In the genomic region with DNA sequence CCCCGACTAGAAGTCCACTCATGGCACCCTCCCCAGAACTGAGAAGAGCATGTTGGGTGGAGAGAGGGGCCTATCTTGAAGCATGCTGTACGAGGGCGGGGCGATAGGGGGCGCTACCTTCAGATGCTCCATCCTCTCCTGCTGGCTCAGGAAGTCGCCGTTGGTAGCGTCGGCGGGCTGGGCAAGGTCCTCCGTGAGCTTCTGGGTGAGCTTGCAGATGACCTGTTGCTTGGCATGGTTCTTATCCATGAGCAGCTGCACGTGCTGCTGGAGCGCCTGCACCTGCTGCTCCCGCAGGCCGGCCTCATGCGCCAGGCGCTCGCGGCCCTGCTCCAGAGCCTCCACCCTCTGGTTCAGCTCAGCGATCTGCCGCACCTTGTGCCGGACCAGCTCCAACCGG, we compare ENCODE assay signal across 9 mouse cellular contexts. TPM values are rescaled to one million over a fixed set of nuclear protein-coding genes. Genes with fewer than 3 reads are reported as not detected.
DNase-seq lines count a peak whose midpoint lies in the region; ATAC-seq and TF ChIP-seq lines count a peak whose summit lies in the region.
"Had no signal": no experiment of that assay in that cellular context is flagged by ENCODE, and none has a peak within 500 bp of the region (broad histone marks: within the 10 kb centered on the region; RNA-seq: fewer than 3 reads in every experiment).

No protein-coding gene starts in this region.

- H3K4me2 ChIP-seq in hindbrain, embryonic 12.5 days (replicated peaks): peak overlapping the region; percentile 26; the same call in 1 of the 2 replicates

- H3K27ac ChIP-seq in hindbrain, embryonic 12.5 days: no peak overlapping the region

- H3K4me3 ChIP-seq in lung, adult 2 months (replicated peaks; ENCODE audit: extremely low read depth, low read depth, low read length): no peak overlapping the region
- H3K4me3 ChIP-seq in hindbrain, embryonic 12.5 days: no peak overlapping the region
- H3K4me3 ChIP-seq: myocyte had no signal

- WGBS in lung, adult 2 months: 33% methylated on average over 23 of the region's 23 CpGs
- WGBS in hindbrain, embryonic 12.5 days: 9% methylated on average over 23 of the region's 23 CpGs

- H3K27me3 ChIP-seq in hindbrain, embryonic 12.5 days: peaks cover 20% of the 10 kb centered on the region; the same call in 1 of the 2 replicates

- no peaks in the 10 kb centered on the region for H3K4me1 ChIP-seq in lung, adult 2 months (ENCODE audit: control insufficient read depth, insufficient read depth, low read length)
- H3K4me1 ChIP-seq in hindbrain, embryonic 12.5 days: peaks cover 2% of the 10 kb centered on the region; the same call in 1 of the 2 replicates

- DNase-seq in lung, adult 2 months: no peak
- no peak for DNase-seq in lung, adult 18-20 months
- peak; percentile 41 to 81 for DNase-seq in cerebellum, postnatal 14 days
- DNase-seq in mesoderm, embryonic 11.5 days (ENCODE audit: low read depth, low spot score): peak; percentile 43
- no peak for DNase-seq in adrenal gland, adult (ENCODE audit: inconsistent age in 2 of 2, low spot score in 1 of 2)

- no peak overlapping the region for H3K9ac ChIP-seq in hindbrain, embryonic 12.5 days

- no peak for TF ChIP-seq POLR2A in lung, adult 2 months (IDR thresholded peaks at IDR 0.05; ENCODE audit: borderline replicate concordance, extremely low read depth, low read depth, low read length)

- peak; percentile 21; the same call in 1 of the 2 replicates for TF ChIP-seq CTCF in lung, adult 2 months (IDR thresholded peaks at IDR 0.05; ENCODE audit: insufficient read depth, low read length)

- H3K36me3 ChIP-seq in hindbrain, embryonic 12.5 days: no peaks in the 10 kb centered on the region

- ATAC-seq in hindbrain, embryonic 12.5 days (ENCODE audit: low FRiP score): no peak
- no peak for ATAC-seq in granulocyte monocyte progenitor cell, adult 5-6 weeks (replicated peaks; ENCODE audit: poor library complexity, severe bottlenecking)
- no peak for ATAC-seq in megakaryocyte, adult 5-6 weeks (ENCODE audit: poor library complexity, severe bottlenecking)

- H3K9me3 ChIP-seq in hindbrain, embryonic 12.5 days (replicated peaks): no peaks in the 10 kb centered on the region

RNA-seq across cellular contexts. Expression of a gene that starts 18.3 kb away (rescaled TPM):
- polyA plus RNA-seq in lung, adult 2 months (2012; rRNA removed): 9.1 and 17.2 TPM in 2 replicates
- 7.0 and 7.4 TPM in 2 replicates for polyA plus RNA-seq in hindbrain, embryonic 12.5 days (2016; fragmentation: Nextera tagmentation; extraction: Ambion mirVana)
- total RNA-seq in granulocyte monocyte progenitor cell, adult 5-6 weeks (2014; fragmentation: Nextera tagmentation): 73.0 and 78.4 TPM in 2 replicates
- total RNA-seq in granulocyte monocyte progenitor cell, adult 5-6 weeks (2017): 22.0 and 28.4 TPM in 2 replicates
- total RNA-seq in megakaryocyte, adult 5-6 weeks (2015): 54.8 and 55.6 TPM in 2 replicates
- total RNA-seq in megakaryocyte, adult 5-6 weeks (2017): 31.4 and 31.9 TPM in 2 replicates

RNA-seq across cellular contexts. Expression of a gene that starts 29.7 kb away (rescaled TPM):
- polyA plus RNA-seq in lung, adult 2 months (2012; rRNA removed): 10.2 and 10.5 TPM in 2 replicates
- polyA plus RNA-seq in hindbrain, embryonic 12.5 days (2016; fragmentation: Nextera tagmentation; extraction: Ambion mirVana): 1.4 and 1.5 TPM in 2 replicates
- 5.4 and 8.7 TPM in 2 replicates for total RNA-seq in granulocyte monocyte progenitor cell, adult 5-6 weeks (2014; fragmentation: Nextera tagmentation)
- total RNA-seq in granulocyte monocyte progenitor cell, adult 5-6 weeks (2017): 4.4 and 6.8 TPM in 2 replicates
- total RNA-seq in megakaryocyte, adult 5-6 weeks (2015): 8.9 and 10.4 TPM in 2 replicates
- total RNA-seq in megakaryocyte, adult 5-6 weeks (2017): 8.5 and 11.6 TPM in 2 replicates

Comparison
In these comparisons a context has a peak if more than half of its experiments do, and no peak if none do; other contexts are left out.
1. DNase-seq: peak in cerebellum, postnatal 14 days (2 of 2) and mesoderm, embryonic 11.5 days (single experiment); none in lung, adult 2 months (single experiment), lung, adult 18-20 months (0 of 2) and adrenal gland, adult (0 of 2).